Mouse (Mus musculus) spleen, postnatal 14 days (tissue): ENCODE measurements around the gene Anpep.

Experiments used
- DNase-seq, 2 experiments: peaks; one replicate each; pipeline ENCODE4 v3.0.0; 2021 to 2022; ENCODE audit warnings: low spot score in 2 of 2

The Anpep gene

GRCm38 (mm10) chr7:79860811-79861210 lies at the start of gene Anpep:
TSS of gene Anpep (minus strand) at chr7:79861059.
- DNase-seq, result no peak

- no peak for DNase-seq
Measured at GRCm38 (mm10) chr7:79907356-79907755, 46.5 kb upstream of the Anpep start.

GRCm38 (mm10) chr7:79906914-79907313 lies 46.1 kb upstream of the Anpep start:
- DNase-seq, result no peak

DNA sequence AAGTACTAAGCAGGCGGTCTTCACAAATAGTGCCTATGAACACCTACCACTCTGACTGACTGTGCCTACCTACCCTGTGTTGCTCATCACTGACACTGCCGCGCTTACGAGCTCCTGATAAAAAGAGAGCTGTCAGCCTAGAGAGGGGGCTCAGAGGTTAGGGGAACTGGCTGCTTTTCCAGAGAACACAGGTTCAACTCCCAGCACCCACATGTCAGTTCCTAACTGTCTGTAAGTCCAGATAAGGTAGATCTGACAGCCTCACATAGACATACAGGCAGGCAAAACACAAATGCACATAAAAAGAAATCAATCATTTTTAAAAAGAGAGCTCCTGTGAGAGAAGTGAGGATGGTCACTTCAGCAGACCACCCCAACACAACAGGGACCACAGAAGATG lies 44.3 kb upstream of the Anpep start:
- DNase-seq, result no peak

- DNase-seq, result no peak
Measured at GRCm38 (mm10) chr7:79903160-79903792, 42.4 kb upstream of the Anpep start.

DNA sequence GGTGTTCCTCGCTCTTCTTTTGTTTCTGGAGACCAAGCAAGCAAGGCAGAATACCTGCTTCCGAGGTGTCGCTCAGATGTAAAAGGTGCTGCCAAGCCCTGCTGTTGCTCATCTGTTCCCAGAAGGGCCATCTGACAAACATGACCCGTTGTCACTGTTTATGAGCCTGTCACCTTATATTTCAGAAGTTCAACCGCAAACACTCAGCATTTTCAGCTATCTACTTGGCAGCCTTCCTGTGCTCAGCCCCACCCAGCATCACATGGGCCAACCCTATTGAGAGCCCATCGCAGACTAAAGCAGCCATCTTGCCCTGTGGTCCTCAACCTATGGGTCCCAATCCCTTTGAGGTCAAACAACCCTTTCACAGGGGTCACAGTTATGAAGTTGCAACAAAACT lies 39.9 kb upstream of the Anpep start:
- DNase-seq, result no peak

DNA sequence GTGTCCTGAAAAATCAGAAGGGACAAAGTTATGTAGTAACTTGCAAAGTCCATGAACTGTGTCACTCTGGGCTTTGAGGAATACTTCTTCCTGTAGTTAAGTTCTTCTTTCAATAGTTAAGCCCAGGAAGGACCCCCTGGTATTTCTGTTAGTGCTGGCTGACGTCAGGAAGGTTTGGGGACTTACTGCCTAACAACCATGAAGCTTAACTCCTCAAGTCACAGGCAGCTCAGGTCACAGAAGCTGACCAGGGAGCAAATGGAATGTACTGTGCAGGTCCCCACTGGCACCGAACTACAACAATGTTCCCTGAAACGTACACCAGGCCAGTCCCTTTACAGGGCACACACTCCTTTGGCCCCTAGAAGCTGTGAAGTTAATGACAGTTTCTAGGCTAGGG lies 34.4 kb upstream of the Anpep start:
- no peak for DNase-seq

- no peak for DNase-seq
Measured at GRCm38 (mm10) chr7:79894790-79895189, 33.9 kb upstream of the Anpep start.

DNA sequence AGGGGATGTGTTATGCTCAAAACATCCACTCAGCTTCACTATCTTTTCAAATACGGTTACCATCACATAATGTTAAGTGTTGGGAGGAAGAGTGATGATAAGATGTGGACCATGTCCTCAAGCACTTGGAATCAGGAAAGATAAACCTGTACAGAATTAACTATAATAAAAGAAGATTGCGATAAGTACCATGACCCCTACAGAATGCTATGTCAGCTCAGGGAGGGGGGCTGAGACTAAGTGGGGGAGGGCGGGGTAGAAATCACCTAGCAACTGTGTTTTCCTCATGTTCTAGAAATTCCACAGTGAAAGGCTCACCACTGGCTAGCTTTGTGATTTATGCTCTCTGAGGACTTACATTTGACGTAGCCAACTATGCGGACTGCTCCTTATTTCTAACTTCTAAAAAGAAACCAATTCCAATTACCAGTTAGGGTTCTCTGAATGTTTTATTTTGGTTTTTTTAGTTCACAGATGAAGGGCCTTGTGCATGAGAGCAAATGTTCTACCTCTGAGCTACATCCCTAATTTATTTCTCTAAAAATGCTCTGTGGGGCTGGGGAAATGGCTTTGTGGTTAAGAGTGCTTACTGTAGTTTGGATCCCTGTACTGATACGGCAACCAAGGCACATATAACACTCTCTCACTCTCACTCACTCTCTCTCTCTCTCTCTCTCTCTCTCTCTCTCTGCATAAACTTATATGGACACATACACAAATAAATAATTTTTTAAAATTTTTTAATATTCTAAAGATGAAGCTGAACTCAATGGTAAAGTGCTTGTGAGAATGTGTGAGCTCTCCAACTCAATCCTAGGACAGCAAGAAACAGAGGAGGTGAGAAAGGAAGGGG lies 31.9 kb upstream of the Anpep start:
- DNase-seq, result no peak

DNA sequence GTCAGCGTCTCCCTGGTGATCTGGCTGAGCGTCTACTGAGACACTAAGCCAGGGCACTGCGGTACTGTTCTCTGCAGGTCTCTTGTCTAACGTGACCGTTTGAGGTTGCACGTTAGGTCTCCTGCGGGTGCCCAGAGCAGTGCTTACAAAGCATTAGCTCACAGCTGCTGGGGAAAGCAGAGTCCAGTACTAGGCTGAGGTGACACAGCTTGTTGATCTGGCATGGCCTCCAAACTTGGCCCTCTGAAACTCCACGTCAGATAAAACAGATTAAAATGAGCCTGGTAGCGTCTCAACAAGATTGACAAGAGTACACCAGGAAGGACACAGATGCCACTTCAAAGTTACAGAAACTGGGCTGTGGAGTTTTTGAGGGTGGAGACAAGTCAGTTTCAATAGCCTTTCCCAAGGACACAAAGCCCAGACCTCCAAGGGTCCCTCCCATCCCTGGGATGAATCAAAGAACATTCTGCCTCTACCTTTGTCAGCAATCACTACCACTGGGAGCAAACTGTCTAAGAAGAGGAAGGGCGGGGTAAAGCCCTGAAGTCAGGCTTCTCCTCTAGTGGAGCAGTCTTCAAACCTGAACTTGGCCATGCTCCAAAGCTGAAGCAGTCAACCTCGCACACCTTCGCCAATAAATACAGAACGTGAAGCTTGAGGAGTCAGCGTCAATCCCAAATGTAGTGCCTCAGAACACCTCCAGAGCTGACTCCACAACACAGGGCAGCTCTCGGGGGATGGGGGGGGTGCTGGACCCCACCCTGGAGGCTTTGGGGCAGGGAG lies 29.8 kb upstream of the Anpep start:
- DNase-seq, result no peak

GRCm38 (mm10) chr7:79888603-79889002 lies 27.7 kb upstream of the Anpep start:
- no peak for DNase-seq

DNA sequence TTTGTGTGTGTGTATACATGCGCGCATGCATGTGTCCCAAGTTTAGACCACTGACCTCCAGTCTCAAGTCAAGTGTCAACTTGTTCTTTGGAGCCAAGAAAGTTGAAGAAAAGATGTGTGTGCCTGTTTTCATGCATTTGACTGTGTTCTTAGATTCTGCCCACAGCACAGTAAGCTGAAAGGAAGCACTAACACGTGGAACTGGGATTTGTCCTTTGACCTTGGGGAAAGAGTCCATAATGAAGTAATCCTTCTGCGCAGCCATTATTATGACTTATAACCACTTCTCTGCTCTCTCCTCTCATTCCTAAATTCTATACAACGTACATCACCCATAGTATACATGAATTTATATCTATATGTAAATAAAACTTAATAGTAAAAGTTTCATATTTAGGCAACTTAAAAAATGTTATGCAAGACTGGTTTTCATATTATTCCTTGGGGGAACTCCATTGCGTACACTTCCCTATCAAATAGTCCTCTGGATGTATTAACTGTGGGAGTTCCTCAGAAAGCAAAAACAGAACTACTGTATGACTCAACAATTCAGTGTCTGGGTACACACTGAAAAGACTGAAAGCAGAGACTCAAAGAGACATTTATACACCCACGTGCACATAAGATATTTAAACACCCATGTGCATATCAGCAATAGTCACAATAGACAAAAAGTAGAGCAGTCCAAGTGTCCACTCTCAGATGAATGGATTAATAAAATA lies 22.9 kb upstream of the Anpep start:
- no peak for DNase-seq

DNA sequence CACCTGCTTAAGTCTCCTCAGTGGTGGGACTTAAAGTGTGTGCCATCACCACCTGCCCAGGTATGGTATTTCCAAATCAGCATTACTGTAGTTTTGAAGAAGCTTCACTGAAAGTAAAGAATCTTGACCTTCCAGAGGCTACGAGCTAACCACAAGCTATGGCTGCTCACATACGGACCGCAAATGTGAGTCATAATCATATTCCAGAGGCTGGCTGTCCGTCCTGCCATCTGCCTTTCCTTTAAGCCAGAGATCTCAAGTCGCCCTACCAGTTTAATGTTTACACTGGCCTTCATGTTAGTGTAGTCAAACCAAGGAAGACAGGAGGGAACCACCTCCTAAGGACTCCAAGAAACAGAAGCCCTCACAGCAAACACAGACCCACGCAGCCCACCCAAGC lies 21.0 kb upstream of the Anpep start:
- DNase-seq, result no peak

GRCm38 (mm10) chr7:79880998-79881397 lies 20.1 kb upstream of the Anpep start:
- no peak for DNase-seq

- no peak for DNase-seq
Measured at GRCm38 (mm10) chr7:79880033-79880432, 19.2 kb upstream of the Anpep start.

- no peak for DNase-seq
Measured at GRCm38 (mm10) chr7:79878455-79879025, 17.7 kb upstream of the Anpep start.

DNA sequence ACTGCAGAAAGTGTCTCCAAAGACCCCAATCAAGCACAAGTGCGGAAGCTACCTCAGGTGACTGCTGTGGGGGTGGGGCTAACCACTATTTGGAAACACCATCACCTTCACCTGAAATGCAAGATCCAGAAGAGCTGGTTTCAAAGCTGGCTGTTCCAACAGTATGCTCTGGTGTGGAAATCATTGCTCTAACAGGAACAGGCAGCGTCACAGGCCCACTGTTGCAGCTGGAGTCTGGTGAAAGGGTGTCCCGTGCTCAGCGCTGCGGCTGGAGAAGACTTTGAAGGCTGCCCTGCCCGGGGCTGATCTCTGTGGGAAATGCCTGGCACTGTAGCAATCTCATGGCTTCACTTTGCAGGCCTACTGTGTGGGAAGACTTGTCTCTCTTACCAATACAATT lies 12.5 kb upstream of the Anpep start:
- no peak for DNase-seq

DNA sequence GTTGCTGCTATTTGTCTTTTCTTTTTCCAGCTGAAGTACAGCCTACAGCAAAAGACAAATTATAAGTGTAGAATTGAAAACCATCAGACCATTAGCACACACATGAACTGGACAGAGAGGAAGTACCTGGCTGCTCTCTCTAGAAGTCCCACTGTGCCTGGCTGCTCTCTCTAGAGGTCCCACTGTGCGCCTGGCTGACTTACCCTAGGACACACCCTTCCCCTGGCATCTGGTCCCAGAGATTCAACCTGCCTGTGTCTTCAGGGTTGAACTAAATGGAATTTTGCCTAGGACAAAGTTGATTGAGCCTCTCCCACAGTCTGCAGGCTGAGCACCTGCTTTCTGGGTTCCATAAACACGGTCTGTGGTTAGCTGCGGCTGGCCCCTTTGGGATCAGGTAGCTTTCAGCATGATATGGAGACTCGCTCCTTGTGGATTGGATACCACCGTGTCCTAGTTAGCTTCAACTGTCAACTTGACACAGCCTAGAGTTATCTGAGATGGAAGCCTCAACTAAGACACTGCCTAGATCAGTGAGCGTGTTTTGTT lies 11.0 kb upstream of the Anpep start:
- no peak for DNase-seq

GRCm38 (mm10) chr7:79869072-79869719 lies 8.3 kb upstream of the Anpep start:
- DNase-seq, result no peak

- DNase-seq, result no peak
Measured at GRCm38 (mm10) chr7:79868475-79868874, 7.6 kb upstream of the Anpep start.

DNA sequence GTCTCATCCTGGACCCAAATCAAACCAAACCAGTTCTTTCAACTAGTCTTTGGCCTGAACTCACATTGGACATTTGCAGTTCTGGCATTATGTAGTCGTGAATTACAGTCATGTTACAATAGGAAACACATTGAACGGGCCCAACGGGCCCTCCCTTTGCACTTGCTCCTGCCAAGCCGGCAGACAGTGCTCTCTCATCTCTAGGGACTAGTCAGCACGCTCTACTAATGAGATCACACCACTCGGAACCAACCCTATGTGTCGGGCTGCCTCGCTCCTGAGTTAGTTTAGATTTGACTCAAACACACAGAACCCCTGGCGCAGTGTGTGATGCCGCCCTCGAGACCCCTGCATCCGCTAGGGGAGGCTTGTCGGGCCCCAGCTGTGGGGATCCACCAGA lies 7.0 kb upstream of the Anpep start:
- DNase-seq, result no peak
